ENCODE assay signal across 15 mouse cellular contexts in genomic region chr4:127861319-127862117, GRCm38 (mm10).
DNase-seq lines count a peak whose midpoint lies in the region.
"Had no signal": no experiment of that assay in that cellular context is flagged by ENCODE, and none has a peak within 500 bp of the region (broad histone marks: within the 10 kb centered on the region; RNA-seq: fewer than 3 reads in every experiment).

No protein-coding gene starts in this region.

- 69% methylated on average over 16 of the region's 16 CpGs for WGBS in forebrain, embryonic 10.5 days

- H3K36me3 ChIP-seq in forebrain, embryonic 10.5 days (replicated peaks) = no peaks in the 10 kb centered on the region
- H3K36me3 ChIP-seq: stomach, embryonic 15.5 days had no signal

- DNase-seq in left cerebral cortex, adult 18-20 months (ENCODE audit: low spot score in 2 of 2) = peak; percentile 15 to 38
- no peak for DNase-seq in left cerebral cortex, postnatal 10 days (ENCODE audit: extremely low spot score in 1 of 2, low spot score in 2 of 2)
- no peak for DNase-seq in forebrain, embryonic 10.5 days (ENCODE audit: extremely low spot score, low spot score)
- peak; percentile 54 to 62 for DNase-seq in frontal cortex, postnatal 36 days (ENCODE audit: low spot score in 2 of 2)
- DNase-seq in right cerebral cortex, adult 2 months (ENCODE audit: low spot score in 2 of 2) = peak; percentile 61 to 69
- no peak for DNase-seq in gastrocnemius, postnatal 14 days
- DNase-seq in cerebellum, postnatal 25 days = no peak
- no peak for DNase-seq in spleen, postnatal 10 days (ENCODE audit: low spot score in 2 of 2)
- DNase-seq: adrenal gland, postnatal 36 days; cerebellum, postnatal 14 days; heart, postnatal 14 days; kidney, adult 9 months; thymus, postnatal 4 days had no signal

- intact Hi-C loops in left cerebral cortex, postnatal 10 days (cut with DNase I) = no loop called here
- intact Hi-C loops in gastrocnemius, postnatal 14 days (cut with DNase I; ENCODE audit: low total_unique reads) = no loop called here

- peak overlapping the region; percentile 51 for H3K27ac ChIP-seq in forebrain, embryonic 10.5 days
- H3K27ac ChIP-seq: stomach, embryonic 15.5 days had no signal

- no peaks in the 10 kb centered on the region for H3K9me3 ChIP-seq in forebrain, embryonic 10.5 days
- H3K9me3 ChIP-seq: stomach, embryonic 15.5 days had no signal

- H3K4me1 ChIP-seq in forebrain, embryonic 10.5 days = peaks cover 13% of the 10 kb centered on the region
- H3K4me1 ChIP-seq: stomach, embryonic 15.5 days had no signal

- no peaks in the 10 kb centered on the region for H3K27me3 ChIP-seq in forebrain, embryonic 10.5 days (ENCODE audit: poor library complexity, severe bottlenecking)
- H3K27me3 ChIP-seq: CH12.LX; stomach, embryonic 15.5 days had no signal

- H3K4me3 ChIP-seq in forebrain, embryonic 10.5 days = no peak overlapping the region
- H3K4me3 ChIP-seq: stomach, embryonic 15.5 days had no signal

Comparison
In these comparisons a context has a peak if more than half of its experiments do, and no peak if none do; other contexts are left out.
1. DNase-seq: peak in left cerebral cortex, adult 18-20 months (2 of 2), frontal cortex, postnatal 36 days (2 of 2) and right cerebral cortex, adult 2 months (2 of 2); none in left cerebral cortex, postnatal 10 days (0 of 2), forebrain, embryonic 10.5 days (single experiment), gastrocnemius, postnatal 14 days (single experiment), cerebellum, postnatal 25 days (0 of 2) and spleen, postnatal 10 days (0 of 2).